Mouse (Mus musculus) embryonic facial prominence, embryonic 12.5 days (tissue): ENCODE data around the gene Prdm11. TPM values are rescaled to one million over a fixed set of nuclear protein-coding genes. Genes with fewer than 3 reads are reported as not detected.
A peak's percentile ranks its signal among the peaks of the same experiment; 100 is the strongest.

ENCODE experiments used
- ATAC-seq: fragments of 200-750 bp; cut with Nextera tagmentation; 2 replicates; pipeline ENCODE4 v1.8.0; 2017; ENCODE audit not compliant: insufficient number of reproducible peaks, insufficient read depth, low FRiP score, low TSS enrichment
- H3K27ac ChIP-seq: fragments of 300-500 bp; sonication (generic); 2 replicates; pipeline ENCODE4 v1.5.1; 2016; ENCODE audit warnings: mild to moderate bottlenecking
- H3K27me3 ChIP-seq: fragments of 300-500 bp; sonication (generic); 2 replicates; pipeline ENCODE4 v1.6.1; 2016; ENCODE audit warnings: mild to moderate bottlenecking, moderate library complexity
- H3K36me3 ChIP-seq: fragments of 300-500 bp; sonication (generic); 2 replicates; pipeline ENCODE4 v1.6.1; 2016; ENCODE audit warnings: mild to moderate bottlenecking
- H3K4me1 ChIP-seq: fragments of 300-500 bp; sonication (generic); 2 replicates; pipeline ENCODE4 v1.6.1; 2016
- H3K4me2 ChIP-seq: fragments of 300-500 bp; sonication (generic); replicated peaks from 2 replicates; pipeline ENCODE4 v1.6.1; 2016; ENCODE audit warnings: mild to moderate bottlenecking, moderate library complexity
- H3K4me3 ChIP-seq: fragments of 300-500 bp; sonication (generic); 2 replicates; pipeline ENCODE4 v1.5.1; 2016; ENCODE audit warnings: mild to moderate bottlenecking
- H3K9ac ChIP-seq: fragments of 300-500 bp; sonication (generic); 2 replicates; pipeline ENCODE4 v1.6.1; 2016; ENCODE audit warnings: mild to moderate bottlenecking, moderate library complexity
- H3K9me3 ChIP-seq: fragments of 300-500 bp; sonication (generic); 2 replicates; pipeline ENCODE4 v1.6.1; 2016; ENCODE audit warnings: mild to moderate bottlenecking, moderate library complexity
- WGBS: fragments of 180-500 bp; shearing (Covaris S2); methylation state at CpG from one replicate; pipeline ENCODE4 v1.1.7; 2016; 5-methylcytosine and 5-hydroxymethylcytosine counted together
- polyA plus RNA-seq: library from polyadenylated mRNA; unstranded; fragments of >200 nt; fragmentation: Nextera tagmentation; extraction: Ambion mirVana; gene quantifications from 2 replicates; pipeline ENCODE4 v1.2.1, GENCODE M21; 2016

The Prdm11 gene
- 6.2 and 6.9 TPM in 2 replicates for polyA plus RNA-seq

DNA sequence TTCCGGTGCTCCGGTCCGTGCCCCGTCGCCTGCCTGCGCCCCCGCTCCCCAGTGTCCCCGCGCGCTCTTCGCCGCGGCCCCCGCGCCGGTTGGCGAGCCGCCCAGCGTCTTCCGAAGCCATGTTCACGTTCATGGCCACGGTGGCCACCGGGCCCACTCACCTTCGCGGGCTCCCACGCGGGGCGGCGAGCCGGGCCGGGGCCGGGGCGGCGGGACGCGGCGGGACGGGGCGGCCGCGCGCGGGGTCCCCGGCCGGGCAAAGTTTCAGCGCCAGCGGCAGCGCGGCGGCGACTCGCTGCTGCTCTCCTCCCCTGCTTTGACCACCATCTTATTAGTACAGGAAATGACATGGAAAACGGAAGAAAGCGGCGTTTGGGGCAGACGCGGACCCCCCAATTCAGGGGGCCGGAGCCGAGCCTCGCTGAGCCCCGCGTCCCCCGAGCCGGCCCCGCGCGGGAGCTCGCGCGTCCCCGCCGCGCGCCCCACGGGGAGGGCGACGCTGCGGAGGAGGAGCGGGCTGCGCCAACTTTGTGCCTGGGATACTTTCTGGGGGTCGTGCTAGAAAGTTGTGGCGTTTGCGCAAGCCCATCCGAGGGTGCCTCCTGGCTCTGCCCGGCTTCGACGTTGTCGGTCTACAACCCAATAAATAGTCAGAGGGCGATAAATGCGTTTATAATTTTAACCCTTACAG, at the start of gene Prdm11:
Gene Prdm11, minus strand, starts transcription at position 350 of the 691 bp plus-strand sequence.
- under 1% methylated on average over 87 of the region's 90 CpGs for whole genome bisulfite sequencing
- peak; percentile 7 for ATAC-seq
- Histone ChIP-seq H3K36me3 (no peaks in the 10 kb centered on the region), H3K27ac (peak within 1 kb of the TSS; percentile 99), H3K9ac (peak within 1 kb of the TSS; percentile 96), H3K4me1 (peaks cover 38% of the 10 kb centered on the region), H3K27me3 (no peaks in the 10 kb centered on the region), H3K4me2 (peak within 1 kb of the TSS; percentile 73), H3K9me3 (no peaks in the 10 kb centered on the region), H3K4me3 (peak within 1 kb of the TSS; percentile 81)

DNA sequence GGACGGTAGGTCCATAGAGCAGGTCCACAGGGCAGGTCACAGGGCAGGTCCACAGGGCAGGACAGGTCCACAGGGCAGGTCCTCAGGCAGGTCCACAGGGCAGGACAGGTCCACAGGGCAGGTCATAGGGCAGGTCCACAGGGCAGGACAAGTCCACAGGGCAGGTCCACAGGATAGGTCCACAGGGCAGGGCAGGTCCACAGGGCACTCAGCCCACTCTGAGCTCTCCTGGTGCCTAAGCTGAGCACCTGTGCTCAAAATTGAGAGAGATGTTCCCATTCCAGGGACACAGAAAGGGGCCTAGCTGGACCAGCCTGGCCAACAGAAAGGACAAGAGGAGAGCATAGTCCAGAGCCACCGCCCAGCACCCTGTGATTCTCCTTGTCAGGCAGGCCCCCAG, 46.4 kb upstream of the Prdm11 start:
- Histone ChIP-seq H3K27me3 (peaks cover 10% of the 10 kb centered on the region; the same call in 1 of the 2 replicates), H3K9ac (no peak overlapping the region), H3K4me2 (no peak overlapping the region), H3K4me1 (peaks cover 7% of the 10 kb centered on the region; the same call in 1 of the 2 replicates), H3K27ac (no peak overlapping the region), H3K36me3 (no peaks in the 10 kb centered on the region), H3K9me3 (no peaks in the 10 kb centered on the region), H3K4me3 (no peak overlapping the region)
- 81% methylated on average over 2 of the region's 2 CpGs for WGBS
- peak; percentile 62 for ATAC-seq

GRCm38 (mm10) chr2:93091679-93092078, 45.7 kb upstream of the Prdm11 start:
- Histone ChIP-seq H3K9ac (no peak overlapping the region), H3K27ac (no peak overlapping the region), H3K9me3 (no peaks in the 10 kb centered on the region), H3K4me2 (no peak overlapping the region), H3K4me1 (peaks cover 7% of the 10 kb centered on the region; the same call in 1 of the 2 replicates), H3K27me3 (peaks cover 10% of the 10 kb centered on the region; the same call in 1 of the 2 replicates), H3K4me3 (no peak overlapping the region), H3K36me3 (no peaks in the 10 kb centered on the region)
- peak; percentile 7 for ATAC-seq
- WGBS, result 39% methylated on average over 2 of the region's 2 CpGs

DNA sequence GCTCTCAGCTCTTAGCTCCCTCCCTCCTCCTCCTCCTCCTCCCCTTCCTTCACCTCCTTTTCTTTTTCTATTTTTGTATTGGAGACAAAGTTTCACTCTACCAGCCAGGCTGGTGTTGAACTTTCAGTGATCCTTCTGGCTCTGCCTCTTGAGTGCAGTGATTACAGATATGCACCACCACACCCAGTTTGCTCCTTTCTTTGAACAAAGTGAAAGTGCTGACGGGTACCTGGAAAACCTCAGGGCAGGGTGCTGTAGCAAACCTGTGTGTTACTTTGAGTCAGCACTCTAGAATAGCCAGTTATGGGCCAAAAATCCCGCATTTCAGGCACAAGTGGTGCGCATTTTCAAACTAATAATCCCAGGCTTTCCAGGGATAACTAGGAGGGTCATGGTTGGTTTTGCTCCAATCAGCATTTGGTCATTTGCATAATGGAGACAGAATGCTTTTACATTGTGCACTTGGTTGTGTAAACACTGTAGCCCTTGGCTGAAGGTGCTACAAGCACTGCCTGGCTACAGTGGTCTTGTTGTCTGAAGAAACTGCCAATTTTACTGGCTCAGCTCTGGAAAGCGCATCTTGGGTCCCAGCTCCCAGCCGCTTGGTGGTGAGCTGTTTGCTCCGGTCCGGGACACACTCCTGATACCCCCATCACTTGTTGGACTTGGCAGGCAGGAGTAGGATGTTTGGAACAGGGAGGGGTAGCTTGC, 43.6 kb upstream of the Prdm11 start:
- Histone ChIP-seq H3K4me2 (no peak overlapping the region), H3K27me3 (peaks cover 10% of the 10 kb centered on the region; the same call in 1 of the 2 replicates), H3K27ac (no peak overlapping the region), H3K4me3 (no peak overlapping the region), H3K4me1 (peaks cover 7% of the 10 kb centered on the region; the same call in 1 of the 2 replicates), H3K9me3 (no peaks in the 10 kb centered on the region), H3K9ac (no peak overlapping the region), H3K36me3 (no peaks in the 10 kb centered on the region)
- 69% methylated on average over 7 of the region's 7 CpGs for WGBS
- ATAC-seq, result no peak

DNA sequence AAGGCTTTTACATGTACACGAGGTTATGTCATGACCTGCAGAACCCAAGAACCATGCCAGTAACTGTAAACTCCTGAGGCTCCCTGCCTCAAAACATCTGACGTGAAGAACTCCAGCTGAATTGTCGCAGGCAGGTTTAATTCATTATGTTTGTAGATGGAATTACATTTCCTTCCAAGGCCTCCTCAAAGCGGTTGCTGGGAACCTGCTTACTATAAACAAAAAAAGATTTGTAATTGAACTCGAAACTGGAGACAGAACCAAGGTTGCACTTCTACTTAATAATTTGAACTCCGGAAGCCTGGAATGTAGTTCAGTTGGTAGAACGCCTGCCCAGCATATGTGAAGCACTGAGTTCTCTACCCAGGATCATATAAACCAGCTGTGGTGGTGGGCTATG, 42.0 kb upstream of the Prdm11 start:
- H3K4me2 ChIP-seq, result no peak overlapping the region
- H3K9me3 ChIP-seq, result no peaks in the 10 kb centered on the region
- no peaks in the 10 kb centered on the region for H3K36me3 ChIP-seq
- no peak for ATAC-seq
- no peak overlapping the region for H3K4me3 ChIP-seq
- no peak overlapping the region for H3K27ac ChIP-seq
- no peak overlapping the region for H3K9ac ChIP-seq
- H3K27me3 ChIP-seq, result peaks cover 10% of the 10 kb centered on the region; the same call in 1 of the 2 replicates
- 42% methylated on average over 7 of the region's 7 CpGs for WGBS
- H3K4me1 ChIP-seq, result peaks cover 7% of the 10 kb centered on the region; the same call in 1 of the 2 replicates

GRCm38 (mm10) chr2:93085291-93086027, 39.5 kb upstream of the Prdm11 start:
- 62% methylated on average over 8 of the region's 8 CpGs for WGBS
- ATAC-seq, result no peak
- H3K4me3 ChIP-seq, result no peak overlapping the region

DNA sequence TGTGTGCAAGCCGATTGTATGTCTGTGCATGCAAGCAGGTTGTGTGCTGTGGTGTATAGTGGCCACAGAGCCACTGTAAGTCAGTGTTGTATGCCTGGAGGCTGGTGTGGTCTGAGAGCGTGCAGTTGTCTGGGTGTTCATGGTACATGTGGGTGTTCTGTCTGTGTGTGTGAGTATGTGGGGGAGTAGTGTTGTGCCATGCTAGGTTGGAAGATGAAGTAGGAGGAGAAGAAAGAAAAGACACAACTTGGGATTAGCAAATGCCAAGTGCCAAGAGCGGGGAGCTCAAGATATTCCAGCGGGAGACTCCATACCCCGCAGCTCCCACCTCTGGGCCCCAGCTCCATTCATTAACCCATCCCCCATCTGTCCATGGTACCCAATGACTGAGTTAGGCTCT, 38.5 kb upstream of the Prdm11 start:
- no peaks in the 10 kb centered on the region for H3K9me3 ChIP-seq
- peaks cover 17% of the 10 kb centered on the region; the same call in 1 of the 2 replicates for H3K4me1 ChIP-seq
- no peak overlapping the region for H3K9ac ChIP-seq
- no peaks in the 10 kb centered on the region for H3K27me3 ChIP-seq
- WGBS, result 86% methylated on average over 5 of the region's 5 CpGs
- no peak overlapping the region for H3K27ac ChIP-seq
- H3K4me3 ChIP-seq, result no peak overlapping the region
- H3K36me3 ChIP-seq, result no peaks in the 10 kb centered on the region
- ATAC-seq, result no peak
- no peak overlapping the region for H3K4me2 ChIP-seq

More at GRCm38 (mm10) chr2:93085291-93086027, 39.5 kb upstream of the Prdm11 start:
- H3K27me3 ChIP-seq, result 0 out of 2 replicates have a peak, but pooled peaks cover 1% of the 10 kb centered on the region
- H3K9me3 ChIP-seq, result no peaks in the 10 kb centered on the region
- H3K4me2 ChIP-seq, result no peak overlapping the region
- H3K27ac ChIP-seq, result no peak overlapping the region
- peaks cover 20% of the 10 kb centered on the region; the same call in 1 of the 2 replicates for H3K4me1 ChIP-seq
- H3K36me3 ChIP-seq, result no peaks in the 10 kb centered on the region
- no peak overlapping the region for H3K9ac ChIP-seq

GRCm38 (mm10) chr2:93083317-93083716, 37.4 kb upstream of the Prdm11 start:
- no peak overlapping the region for H3K27ac ChIP-seq

DNA sequence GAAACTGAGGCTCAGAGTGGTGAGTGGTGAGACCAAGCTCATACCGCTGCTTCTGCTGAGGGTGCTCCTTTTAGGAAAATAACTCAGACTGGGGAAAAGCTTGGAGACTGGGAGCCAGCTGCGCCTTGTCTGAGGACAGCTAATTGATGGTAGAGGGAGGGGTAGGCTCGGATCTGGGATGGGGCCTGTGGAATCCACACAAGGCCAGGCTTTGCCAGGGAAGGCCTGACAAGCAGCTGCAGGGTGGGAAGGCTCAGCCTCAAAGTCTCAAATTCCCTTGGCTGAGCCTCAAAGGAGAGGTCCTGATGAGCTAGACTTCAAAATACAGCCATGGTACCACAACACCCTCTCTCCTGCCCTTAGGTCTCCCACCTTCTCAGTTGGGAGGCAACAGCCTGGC, 36.9 kb upstream of the Prdm11 start:
- no peaks in the 10 kb centered on the region for H3K36me3 ChIP-seq
- WGBS, result 47% methylated on average over 3 of the region's 3 CpGs
- peaks cover 16% of the 10 kb centered on the region; the same call in 1 of the 2 replicates for H3K4me1 ChIP-seq
- no peak overlapping the region for H3K4me2 ChIP-seq
- H3K9me3 ChIP-seq, result no peaks in the 10 kb centered on the region
- H3K4me3 ChIP-seq, result no peak overlapping the region
- H3K27ac ChIP-seq, result no peak overlapping the region
- no peak overlapping the region for H3K9ac ChIP-seq
- ATAC-seq, result no peak
- no peaks in the 10 kb centered on the region for H3K27me3 ChIP-seq

More at GRCm38 (mm10) chr2:93083317-93083716, 37.4 kb upstream of the Prdm11 start:
- Histone ChIP-seq H3K4me3 (no peak overlapping the region), H3K36me3 (no peaks in the 10 kb centered on the region), H3K27me3 (no peaks in the 10 kb centered on the region), H3K9me3 (no peaks in the 10 kb centered on the region), H3K9ac (no peak overlapping the region), H3K4me1 (peaks cover 16% of the 10 kb centered on the region; the same call in 1 of the 2 replicates), H3K4me2 (no peak overlapping the region)
- ATAC-seq, result no peak
- 64% methylated on average over 4 of the region's 4 CpGs for WGBS

DNA sequence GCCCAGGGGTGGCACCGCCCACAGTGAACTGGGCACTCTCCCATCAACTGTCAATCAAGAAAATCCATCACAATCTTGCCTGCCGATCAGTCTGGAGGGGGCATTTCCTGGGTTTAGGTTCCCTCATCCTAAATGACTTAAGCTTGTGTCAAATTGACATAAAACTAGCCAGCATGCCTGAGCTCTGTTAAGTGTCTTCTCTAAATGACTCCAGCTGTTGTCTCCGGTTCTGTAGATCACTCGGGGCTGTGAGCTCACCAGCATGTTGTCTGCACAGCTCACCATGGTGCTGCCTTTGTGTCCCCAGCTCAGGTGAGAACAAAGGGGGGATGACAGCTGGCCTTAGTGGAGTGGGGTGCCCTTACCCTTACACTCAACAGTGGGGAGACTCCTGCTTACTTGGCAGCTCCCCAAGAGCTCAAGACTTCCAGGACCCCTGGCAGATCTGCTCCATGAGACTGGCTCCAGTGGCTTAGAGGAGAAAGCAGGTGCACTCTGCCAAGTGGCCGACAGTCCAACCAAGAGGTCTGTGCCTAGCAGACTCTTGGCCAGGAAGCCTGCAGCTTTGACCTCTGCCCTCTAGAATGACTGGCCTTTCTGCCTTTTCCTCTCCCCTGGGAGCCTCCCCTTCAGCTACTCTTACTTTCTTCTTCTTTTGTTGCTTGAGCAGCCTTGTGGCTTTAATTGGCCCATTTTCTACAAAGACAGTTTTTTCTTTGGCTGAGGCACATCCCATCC, 35.1 kb upstream of the Prdm11 start:
- H3K27me3 ChIP-seq, result no peaks in the 10 kb centered on the region
- H3K9ac ChIP-seq, result no peak overlapping the region
- 37% methylated on average over 5 of the region's 5 CpGs for WGBS
- peaks cover 16% of the 10 kb centered on the region; the same call in 1 of the 2 replicates for H3K4me1 ChIP-seq
- ATAC-seq, result no peak
- no peak overlapping the region for H3K4me2 ChIP-seq
- no peaks in the 10 kb centered on the region for H3K9me3 ChIP-seq
- no peaks in the 10 kb centered on the region for H3K36me3 ChIP-seq
- H3K27ac ChIP-seq, result no peak overlapping the region
- no peak overlapping the region for H3K4me3 ChIP-seq

GRCm38 (mm10) chr2:93079394-93079793, 33.4 kb upstream of the Prdm11 start:
- Histone ChIP-seq H3K9ac (no peak overlapping the region), H3K36me3 (no peaks in the 10 kb centered on the region), H3K4me1 (peaks cover 16% of the 10 kb centered on the region; the same call in 1 of the 2 replicates), H3K27ac (no peak overlapping the region), H3K4me3 (no peak overlapping the region), H3K27me3 (no peaks in the 10 kb centered on the region), H3K9me3 (no peaks in the 10 kb centered on the region), H3K4me2 (no peak overlapping the region)
- WGBS, result 83% methylated on average over 4 of the region's 4 CpGs
- ATAC-seq, result no peak
